Mouse (Mus musculus): ENCODE results near the gene Prickle3. TPM values are rescaled to one million over a fixed set of nuclear protein-coding genes. Genes with fewer than 3 reads are reported as not detected.

Prickle3 gene
- polyA plus RNA-seq (2011; ENCODE audit: insufficient read depth, insufficient read length, low replicate concordance, missing spikeins), result 10.7 and 22.4 TPM in 2 replicates

- Histone ChIP-seq H3K27ac (ENCODE audit: control insufficient read depth, insufficient read depth, low read depth, low read length, poor library complexity) (peak within 1 kb of the TSS; percentile 36), H3K4me3 (replicated peaks; ENCODE audit: control insufficient read depth, low read depth, low read length) (peak within 1 kb of the TSS; percentile 71), H3K4me1 (ENCODE audit: control insufficient read depth, insufficient read depth, low read length) (no peaks in the 10 kb centered on the region; the same call in 1 of the 2 replicates)
- TF ChIP-seq POLR2A (IDR thresholded peaks at IDR 0.05; ENCODE audit: borderline replicate concordance, control insufficient read depth, low read depth, low read length) (peak; percentile 53; the same call in 1 of the 2 replicates), CTCF (IDR thresholded peaks at IDR 0.05; ENCODE audit: control insufficient read depth, insufficient read depth, low read length) (no peak)
- 16% methylated on average over 26 of the region's 26 CpGs for WGBS
Measured at GRCm38 (mm10) chrX:7657221-7657639, at the start of gene Prickle3. TSS of gene Prickle3 (plus strand) at chrX:7657260.

GRCm38 (mm10) chrX:7610035-7610434, 47.0 kb upstream of the Prickle3 start:
- Histone ChIP-seq H3K4me3 (replicated peaks; ENCODE audit: control insufficient read depth, low read depth, low read length) (no peak overlapping the region), H3K4me1 (ENCODE audit: control insufficient read depth, insufficient read depth, low read length) (no peaks in the 10 kb centered on the region), H3K27ac (ENCODE audit: control insufficient read depth, insufficient read depth, low read depth, low read length, poor library complexity) (no peak overlapping the region)
- 25% methylated on average over 21 of the region's 21 CpGs for WGBS
- TF ChIP-seq POLR2A (IDR thresholded peaks at IDR 0.05; ENCODE audit: borderline replicate concordance, control insufficient read depth, low read depth, low read length) (no peak), CTCF (IDR thresholded peaks at IDR 0.05; ENCODE audit: control insufficient read depth, insufficient read depth, low read length) (no peak)

GRCm38 (mm10) chrX:7610536-7611258, 46.4 kb upstream of the Prickle3 start:
- WGBS, result 13% methylated on average over 26 of the region's 26 CpGs
- Histone ChIP-seq H3K27ac (ENCODE audit: control insufficient read depth, insufficient read depth, low read depth, low read length, poor library complexity) (no peak overlapping the region), H3K4me3 (replicated peaks; ENCODE audit: control insufficient read depth, low read depth, low read length) (no peak overlapping the region), H3K4me1 (ENCODE audit: control insufficient read depth, insufficient read depth, low read length) (no peaks in the 10 kb centered on the region)
- no peak for TF ChIP-seq POLR2A (IDR thresholded peaks at IDR 0.05; ENCODE audit: borderline replicate concordance, control insufficient read depth, low read depth, low read length)
- TF ChIP-seq CTCF (IDR thresholded peaks at IDR 0.05; ENCODE audit: control insufficient read depth, insufficient read depth, low read length), result no peak

- Histone ChIP-seq H3K4me1 (ENCODE audit: control insufficient read depth, insufficient read depth, low read length) (no peaks in the 10 kb centered on the region), H3K27ac (ENCODE audit: control insufficient read depth, insufficient read depth, low read depth, low read length, poor library complexity) (no peak overlapping the region), H3K4me3 (replicated peaks; ENCODE audit: control insufficient read depth, low read depth, low read length) (no peak overlapping the region)
- TF ChIP-seq CTCF (IDR thresholded peaks at IDR 0.05; ENCODE audit: control insufficient read depth, insufficient read depth, low read length) (no peak), POLR2A (IDR thresholded peaks at IDR 0.05; ENCODE audit: borderline replicate concordance, control insufficient read depth, low read depth, low read length) (no peak)
- 53% methylated on average over 12 of the region's 12 CpGs for WGBS
Measured at GRCm38 (mm10) chrX:7617889-7618551, 39.0 kb upstream of the Prickle3 start.

GRCm38 (mm10) chrX:7632560-7632959, 24.5 kb upstream of the Prickle3 start:
- H3K4me3 ChIP-seq (replicated peaks; ENCODE audit: control insufficient read depth, low read depth, low read length), result no peak overlapping the region
- no peak overlapping the region for H3K27ac ChIP-seq (ENCODE audit: control insufficient read depth, insufficient read depth, low read depth, low read length, poor library complexity)
- no peaks in the 10 kb centered on the region for H3K4me1 ChIP-seq (ENCODE audit: control insufficient read depth, insufficient read depth, low read length)
- 53% methylated on average over 6 of the region's 6 CpGs for WGBS
- no peak for TF ChIP-seq POLR2A (IDR thresholded peaks at IDR 0.05; ENCODE audit: borderline replicate concordance, control insufficient read depth, low read depth, low read length)
- TF ChIP-seq CTCF (IDR thresholded peaks at IDR 0.05; ENCODE audit: control insufficient read depth, insufficient read depth, low read length), result no peak

- WGBS, result 53% methylated on average over 3 of the region's 3 CpGs
- TF ChIP-seq CTCF (IDR thresholded peaks at IDR 0.05; ENCODE audit: control insufficient read depth, insufficient read depth, low read length) (no peak), POLR2A (IDR thresholded peaks at IDR 0.05; ENCODE audit: borderline replicate concordance, control insufficient read depth, low read depth, low read length) (no peak)
- Histone ChIP-seq H3K4me3 (replicated peaks; ENCODE audit: control insufficient read depth, low read depth, low read length) (no peak overlapping the region), H3K27ac (ENCODE audit: control insufficient read depth, insufficient read depth, low read depth, low read length, poor library complexity) (no peak overlapping the region), H3K4me1 (ENCODE audit: control insufficient read depth, insufficient read depth, low read length) (no peaks in the 10 kb centered on the region)
Measured at GRCm38 (mm10) chrX:7635101-7635500, 22.0 kb upstream of the Prickle3 start.

GRCm38 (mm10) chrX:7638401-7639091, 18.5 kb upstream of the Prickle3 start, which contains the start of gene Syp:
TSS of gene Syp (plus strand) at chrX:7638471.
- 13% methylated on average over 34 of the region's 42 CpGs for WGBS
- H3K4me1 ChIP-seq (ENCODE audit: control insufficient read depth, insufficient read depth, low read length), result no peaks in the 10 kb centered on the region
- H3K27ac ChIP-seq (ENCODE audit: control insufficient read depth, insufficient read depth, low read depth, low read length, poor library complexity), result no peak within 1 kb of the TSS
- H3K4me3 ChIP-seq (replicated peaks; ENCODE audit: control insufficient read depth, low read depth, low read length), result no peak within 1 kb of the TSS
- TF ChIP-seq CTCF (IDR thresholded peaks at IDR 0.05; ENCODE audit: control insufficient read depth, insufficient read depth, low read length), result no peak
- TF ChIP-seq POLR2A (IDR thresholded peaks at IDR 0.05; ENCODE audit: borderline replicate concordance, control insufficient read depth, low read depth, low read length), result no peak
